Mouse (Mus musculus) neural tube, postnatal 0 days (tissue): ENCODE measurements around the gene Tcl1b5. TPM values are rescaled to one million over a fixed set of nuclear protein-coding genes. Genes with fewer than 3 reads are reported as not detected.

ENCODE experiments used
- polyA plus RNA-seq: library from polyadenylated mRNA; unstranded; fragments of >200 nt; fragmentation: Nextera tagmentation; extraction: Ambion mirVana; gene quantifications from 2 replicates; pipeline ENCODE4 v1.2.1, GENCODE M21; 2015

The Tcl1b5 gene
- polyA plus RNA-seq = not detected in 2 replicates

DNA sequence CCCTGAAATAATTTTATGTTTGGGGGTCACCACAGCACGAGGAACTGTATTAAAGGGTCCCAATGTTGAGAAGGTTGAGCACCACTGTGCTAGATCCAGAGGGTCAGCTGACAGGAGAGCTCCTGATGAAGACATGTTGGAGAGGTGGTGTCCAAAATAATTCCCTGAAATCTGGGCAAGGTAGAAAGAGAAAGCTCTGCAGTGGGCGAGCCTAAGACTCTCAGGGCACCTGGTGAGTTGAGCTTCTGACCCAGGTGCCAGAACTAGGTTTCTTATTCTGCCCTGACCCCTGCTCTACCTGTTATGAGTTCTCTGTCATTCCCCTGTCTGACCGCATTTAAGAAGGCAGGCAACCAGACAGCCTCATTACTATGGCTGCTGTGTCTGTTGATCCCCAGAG lies at the start of gene Tcl1b5:
TSS of gene Tcl1b5 (plus strand) at position 301 of the 400 bp plus-strand sequence.

DNA sequence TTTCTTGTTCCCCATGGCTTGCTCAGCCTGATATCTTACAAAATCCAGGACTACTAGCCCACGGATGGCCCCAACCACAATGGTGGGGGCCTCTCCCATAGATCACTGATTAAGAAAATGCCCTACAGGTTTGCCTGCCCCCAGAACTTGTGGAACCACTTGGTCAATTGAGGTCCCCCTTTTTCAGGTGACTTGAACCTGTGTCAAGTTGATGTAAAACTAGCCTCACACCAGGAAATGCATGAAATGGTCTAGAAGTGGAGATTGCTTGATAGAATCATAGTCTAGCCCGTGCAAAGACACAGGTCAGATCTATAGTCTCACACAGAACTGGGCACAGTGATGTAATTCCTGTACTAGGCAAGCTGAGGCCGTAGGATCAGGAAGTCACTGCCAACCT lies 30.4 kb upstream of the Tcl1b5 start, which contains the start of gene Tcl1b2:
TSS of gene Tcl1b2 (plus strand) at position 301 of the 400 bp plus-strand sequence.

DNA sequence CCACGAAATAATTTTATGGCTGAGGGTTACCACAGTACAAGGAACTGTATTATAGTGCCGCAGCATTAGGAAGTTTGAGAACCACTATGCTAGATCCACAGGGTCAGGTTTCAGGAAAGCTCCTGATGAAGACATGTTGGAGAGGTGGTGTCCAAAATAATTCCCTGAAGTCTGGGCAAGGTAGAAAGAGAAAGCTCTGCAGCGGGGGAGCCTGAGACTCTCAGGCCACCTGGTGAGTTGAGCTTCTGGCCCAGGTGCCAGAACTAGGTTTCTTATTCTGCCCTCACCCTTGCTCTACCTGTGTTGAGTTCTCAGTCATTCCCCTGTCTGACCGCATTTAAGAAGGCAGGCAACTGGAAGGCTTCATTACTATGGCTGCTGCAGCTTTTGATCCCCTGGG lies 16.8 kb upstream of the Tcl1b5 start, which contains the start of gene Tcl1b1:
TSS of gene Tcl1b1 (plus strand) at position 301 of the 400 bp plus-strand sequence.

DNA sequence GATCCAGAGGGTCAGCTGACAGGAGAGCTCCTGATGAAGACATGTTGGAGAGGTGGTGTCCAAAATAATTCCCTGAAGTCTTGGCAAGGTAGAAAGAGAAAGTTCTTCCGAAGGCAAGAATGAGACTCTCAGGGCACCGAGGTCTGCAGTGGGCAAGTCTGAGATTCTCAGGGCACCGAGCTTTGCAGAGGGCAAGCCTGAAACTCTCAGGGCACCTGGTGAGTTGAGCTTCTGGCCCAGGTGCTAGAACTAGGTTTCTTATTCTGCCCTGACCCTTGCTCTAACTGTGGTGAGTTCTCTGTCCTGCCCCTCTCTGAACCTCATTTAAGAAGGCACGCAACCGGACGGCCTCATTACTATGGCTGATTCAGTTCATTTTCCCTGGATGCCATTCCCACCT lies 14.6 kb downstream of the Tcl1b5 start, which contains the start of gene Tcl1b3:
TSS of gene Tcl1b3 (plus strand) at position 301 of the 400 bp plus-strand sequence.

DNA sequence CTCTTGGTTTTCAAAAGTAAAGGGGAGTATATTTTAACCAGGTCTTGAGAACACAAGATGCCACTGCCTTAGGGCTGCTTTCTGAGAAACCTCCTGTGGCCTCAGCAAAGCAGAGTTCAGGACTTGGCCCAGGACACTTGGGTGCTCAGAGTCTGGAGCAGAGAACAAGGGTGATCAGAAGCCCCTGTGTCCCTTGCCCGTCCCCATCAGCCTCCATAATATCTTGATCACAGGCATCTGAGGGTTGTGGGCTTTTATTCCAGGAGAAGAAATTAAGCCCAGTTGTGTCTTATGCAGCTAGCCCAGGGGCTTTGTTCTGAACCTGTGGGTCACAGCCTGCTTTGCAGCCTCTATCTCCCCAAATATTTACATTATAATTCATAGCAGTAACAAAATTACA lies 25.5 kb downstream of the Tcl1b5 start, which contains the start of gene Tcl1b4:
TSS of gene Tcl1b4 (plus strand) at position 301 of the 400 bp plus-strand sequence.

DNA sequence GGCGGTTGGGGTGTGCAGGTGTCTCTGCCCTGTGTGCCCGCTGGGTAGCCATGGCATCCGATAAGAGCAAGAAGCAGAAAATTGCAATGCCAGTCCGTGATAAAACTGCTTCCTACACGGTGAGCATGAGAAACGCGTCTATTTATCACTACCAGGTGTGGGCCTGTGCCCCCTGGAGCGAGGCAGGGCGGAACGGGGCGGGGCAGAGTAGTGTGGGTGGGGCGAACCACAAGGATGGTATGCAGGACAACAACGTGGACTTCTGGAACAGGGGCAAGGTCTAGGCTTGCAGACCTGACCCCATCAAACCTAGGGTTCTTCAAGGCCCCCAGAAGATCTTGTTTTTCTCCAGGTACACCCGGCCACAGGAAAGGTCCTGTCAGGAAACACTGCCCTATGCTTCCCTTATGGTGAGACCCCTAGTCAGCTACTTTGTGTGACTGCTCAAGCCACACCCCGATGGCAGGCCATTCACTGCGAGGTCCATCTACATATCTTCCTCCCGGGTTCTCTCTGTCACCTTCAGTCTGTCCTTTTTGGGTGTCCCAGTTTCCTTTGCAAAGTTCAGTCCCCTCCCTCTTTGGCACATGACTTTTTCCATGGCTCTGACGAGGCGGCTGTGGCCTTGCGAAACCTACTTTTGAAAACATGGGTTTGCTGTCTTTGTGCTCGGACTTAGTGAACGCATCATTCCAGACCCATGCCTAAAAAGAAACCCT lies 46.6 kb downstream of the Tcl1b5 start, which contains the start of gene Tcl1:
TSS of gene Tcl1 (minus strand) at position 193 of the 719 bp plus-strand sequence.

Other genes starting within 250 kb of the Tcl1b5 start
- 1.2 and 1.4 TPM in 2 replicates for gene Syne3, start 166.5 kb upstream of the Tcl1b5 start, polyA plus RNA-seq
- 225 and 244 TPM in 2 replicates for gene Glrx5, start 143.7 kb upstream of the Tcl1b5 start, polyA plus RNA-seq
- not detected in 2 replicates for gene Tcl1b2, start 30.3 kb upstream of the Tcl1b5 start, polyA plus RNA-seq
- gene Tcl1b1, start 16.7 kb upstream of the Tcl1b5 start, polyA plus RNA-seq = not detected in 2 replicates
- not detected in 2 replicates for gene Tcl1b3, start 14.7 kb downstream of the Tcl1b5 start, polyA plus RNA-seq
- gene Tcl1b4, start 25.6 kb downstream of the Tcl1b5 start, polyA plus RNA-seq = not detected in 2 replicates
- gene Tcl1, start 46.4 kb downstream of the Tcl1b5 start, polyA plus RNA-seq = not detected in 2 replicates
- 22.3 and 29.5 TPM in 2 replicates for gene Tunar, start 157.5 kb downstream of the Tcl1b5 start, polyA plus RNA-seq